Mouse (Mus musculus) layer of hippocampus, postnatal 10 days (tissue): ENCODE data around the gene Ano6. TPM values are rescaled to one million over a fixed set of nuclear protein-coding genes. Genes with fewer than 3 reads are reported as not detected.

ENCODE experiments used
- DNase-seq, 2 experiments: peaks; one replicate each; pipeline ENCODE4 v3.0.0; 2021; ENCODE audit warnings: low spot score in 2 of 2
- total RNA-seq, 2 experiments: library from RNA; stranded (reverse); gene quantifications; 2 replicates each; pipeline ENCODE4 v1.2.3; 2021

Ano6 gene
- total RNA-seq, 2 experiments from 2014 or later: 26.7 to 27.7 TPM

DNA sequence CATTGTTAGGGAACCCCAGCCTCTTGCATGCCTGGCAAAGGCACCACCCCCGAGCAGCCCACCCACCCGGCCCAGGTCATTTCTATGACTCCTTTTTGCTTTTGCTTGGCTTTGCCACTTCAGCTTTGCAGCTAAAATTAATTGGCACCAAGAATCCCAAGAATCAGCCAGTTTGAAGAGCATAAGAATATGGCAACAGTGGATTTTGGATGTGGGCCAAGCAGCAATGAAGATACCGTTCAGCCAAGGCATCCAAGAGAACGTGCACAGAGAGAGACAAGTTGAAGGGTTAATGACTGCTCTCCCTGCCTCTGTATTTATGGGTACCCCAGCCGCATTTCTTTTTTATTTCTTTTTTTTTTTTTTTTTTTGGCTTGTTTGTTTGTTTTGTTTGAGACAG, 5.4 kb downstream of the Ano6 start:
- no peak for DNase-seq

DNA sequence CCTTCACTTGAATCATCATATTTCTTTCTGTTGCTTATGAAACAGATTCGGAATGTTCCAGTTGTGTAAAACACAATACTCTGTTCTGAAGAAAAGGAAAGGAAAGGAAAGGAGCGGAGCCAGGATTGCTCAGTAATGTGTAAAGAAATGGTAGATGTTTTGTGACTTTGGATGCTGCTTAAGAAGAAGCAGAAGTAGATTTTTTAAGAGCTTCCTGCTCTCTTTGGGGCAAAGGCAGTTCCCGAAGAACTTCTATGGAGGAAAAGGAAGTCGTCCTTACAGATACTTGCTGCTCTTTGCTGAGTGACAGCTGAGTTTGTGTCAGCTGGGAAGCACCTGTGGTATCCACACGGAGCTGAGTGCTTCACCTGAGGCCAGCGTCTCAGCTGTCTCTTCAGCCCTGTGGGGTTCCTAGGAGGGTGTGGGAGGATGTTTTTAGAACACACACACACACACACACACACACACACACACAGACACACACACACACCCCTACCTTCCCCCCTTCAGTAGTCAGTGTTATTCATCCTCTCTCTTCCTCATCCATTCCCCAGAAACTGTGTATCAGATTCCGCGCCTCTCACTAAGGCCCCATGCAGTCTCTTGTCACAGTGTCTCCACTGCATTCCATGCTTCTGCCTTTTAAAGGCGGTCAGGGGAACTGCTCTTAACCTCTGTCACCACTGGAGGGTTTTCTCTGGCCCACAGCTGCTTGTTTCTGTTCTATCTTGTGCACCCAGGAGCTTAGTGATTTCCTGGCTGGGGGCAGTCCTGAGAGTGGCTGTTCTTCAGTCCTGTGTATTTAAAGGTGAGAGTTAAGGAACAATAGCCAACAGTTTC, 6.7 kb downstream of the Ano6 start:
- no peak for DNase-seq

DNA sequence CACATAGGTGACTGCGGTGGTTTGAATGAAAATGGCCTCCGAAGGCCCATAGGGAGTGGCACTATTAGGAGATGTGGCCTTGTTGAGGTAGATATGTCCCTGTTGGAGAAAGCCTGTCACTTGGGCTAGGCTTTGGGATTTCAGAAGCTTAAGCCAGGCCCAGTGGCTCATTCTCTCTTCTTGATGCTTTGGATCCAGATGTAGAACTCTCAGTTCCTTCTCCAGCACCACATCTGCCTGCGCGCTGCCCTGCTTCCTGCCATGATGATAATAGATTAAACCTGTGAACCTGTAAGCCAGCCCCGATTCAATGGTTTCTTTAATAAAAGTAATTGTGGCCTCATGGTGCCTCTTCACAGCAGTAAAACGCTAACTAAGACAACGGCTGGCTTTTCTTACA, 7.6 kb downstream of the Ano6 start:
- no peak for DNase-seq

DNA sequence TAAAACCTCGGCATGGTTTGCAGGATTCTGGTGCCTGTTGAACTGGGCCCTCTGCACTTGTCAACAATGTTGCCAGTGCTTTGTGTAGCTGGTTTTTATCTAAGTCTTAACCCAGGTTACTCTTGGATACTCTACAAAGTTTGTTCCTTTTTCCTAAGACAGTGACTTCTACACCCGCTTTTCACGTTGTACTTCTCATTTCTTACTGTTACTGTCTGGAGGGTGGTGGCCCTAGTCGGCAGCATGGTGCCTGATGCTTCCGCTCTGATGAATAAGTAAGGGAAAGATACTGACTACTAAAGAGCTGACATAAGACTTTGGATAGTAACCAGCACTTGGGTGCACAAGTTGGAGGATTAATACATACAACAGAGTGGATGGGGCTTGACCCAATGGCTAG, 9.0 kb downstream of the Ano6 start:
- DNase-seq: no peak

DNA sequence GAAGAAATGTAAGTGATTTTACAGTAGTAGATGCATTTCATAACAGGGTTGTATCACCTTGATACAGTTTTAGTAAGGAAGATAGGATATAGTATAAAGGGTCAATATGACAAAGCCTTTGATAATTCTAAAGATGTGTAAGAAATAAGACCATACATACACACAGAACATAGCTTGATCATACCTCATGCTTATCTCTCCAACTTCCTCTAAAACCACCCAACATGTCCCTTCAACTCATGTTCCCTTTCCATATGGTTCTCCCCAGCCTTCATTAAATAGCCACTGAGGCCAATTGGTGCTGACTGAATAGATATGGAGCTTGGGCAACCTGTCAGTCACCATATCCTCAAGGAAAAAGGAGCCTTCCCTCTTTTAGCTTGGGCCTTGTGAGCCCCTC, 9.4 kb downstream of the Ano6 start:
- no peak for DNase-seq

DNA sequence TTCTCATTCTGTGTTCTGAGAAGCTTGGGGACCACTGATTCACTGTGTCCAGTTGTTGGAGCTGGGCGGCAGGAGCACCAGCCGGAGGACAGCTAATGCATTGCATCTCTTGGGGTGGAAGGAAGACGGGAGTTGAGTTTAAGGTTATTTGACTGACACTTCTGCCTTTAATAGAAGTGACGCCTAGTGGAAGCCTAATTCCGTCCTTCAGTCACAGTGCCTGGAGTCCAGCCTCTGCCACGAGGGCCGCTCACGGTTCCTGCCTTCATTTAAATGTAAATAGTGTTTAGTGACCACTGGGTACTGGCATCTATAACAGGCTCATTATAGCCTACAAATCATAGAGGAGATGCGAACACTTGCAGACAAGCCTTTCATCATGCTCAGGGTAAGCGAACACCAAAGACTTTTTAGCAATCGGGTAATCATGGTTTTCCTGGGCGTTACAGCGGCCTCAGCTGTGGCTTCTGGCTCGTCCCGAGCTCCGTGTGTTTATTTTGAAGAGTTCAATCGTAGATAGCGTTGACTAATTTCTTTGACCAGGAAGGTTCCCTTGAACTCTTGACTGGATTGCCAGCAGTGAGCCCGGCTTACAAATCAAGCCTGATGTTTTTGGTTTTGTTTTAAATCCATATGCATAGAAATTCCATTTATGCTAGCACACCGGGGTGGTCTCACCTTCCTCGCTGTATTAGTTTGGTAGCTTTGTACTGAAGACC, 10.8 kb downstream of the Ano6 start:
- no peak for DNase-seq

DNA sequence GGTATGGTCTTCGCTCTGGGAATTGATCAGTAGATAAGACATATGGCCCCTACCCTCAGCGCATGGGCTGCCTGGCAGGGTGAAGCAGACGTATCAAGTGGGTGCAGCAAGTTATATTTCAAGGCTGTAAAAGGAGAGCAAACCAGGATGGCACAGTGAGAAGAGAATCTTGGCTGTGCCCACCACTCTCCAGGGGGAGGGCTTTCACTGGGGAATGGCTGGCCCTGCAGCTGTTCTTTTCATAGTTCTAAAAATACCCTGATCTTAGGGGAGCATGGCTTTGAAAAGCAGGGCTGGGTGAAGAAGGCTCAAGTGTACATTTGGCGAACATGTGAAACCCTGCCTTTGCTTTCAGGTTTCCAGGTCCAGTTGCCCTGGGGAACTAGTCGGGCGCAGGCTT, 11.5 kb downstream of the Ano6 start:
- DNase-seq: no peak

DNA sequence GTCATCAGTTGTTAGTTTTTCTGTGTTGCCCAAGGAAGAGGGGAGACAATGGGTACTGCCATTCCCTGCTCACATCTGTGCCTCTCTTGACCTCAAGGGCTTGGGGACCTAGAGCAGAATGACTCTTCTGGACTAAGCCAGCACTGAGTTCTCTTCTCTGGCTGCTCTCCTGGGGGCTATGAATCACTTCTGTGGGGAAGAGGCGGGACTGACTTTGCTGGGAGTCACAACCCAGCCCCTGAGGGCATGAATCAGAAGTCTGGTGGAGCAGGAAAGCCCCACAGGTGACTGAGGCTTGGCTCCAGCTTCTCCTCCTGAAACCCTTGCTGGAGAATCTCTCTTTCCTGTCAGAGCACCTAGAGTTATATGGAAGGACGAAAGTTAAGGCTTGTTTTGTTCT, 12.1 kb downstream of the Ano6 start:
- no peak for DNase-seq

DNA sequence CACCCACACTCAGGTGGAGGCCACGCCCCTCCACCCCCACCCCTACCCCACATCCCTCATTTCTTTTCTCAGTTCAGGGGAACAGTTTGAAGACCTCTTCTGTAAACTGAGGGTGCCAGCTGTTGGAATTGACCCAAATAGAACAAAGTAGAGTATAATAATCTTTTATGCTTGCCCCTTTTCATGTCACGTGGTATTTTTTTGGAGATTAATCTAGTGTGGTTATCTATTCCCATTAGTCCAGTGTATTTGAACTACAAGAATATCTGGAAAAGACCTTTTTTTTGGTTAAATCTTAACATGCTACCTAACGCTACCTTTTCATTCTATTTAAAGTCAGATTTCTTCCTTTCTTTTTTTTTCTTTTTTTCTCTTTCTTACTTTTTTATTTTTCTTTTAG, 12.8 kb downstream of the Ano6 start:
- DNase-seq: no peak

DNA sequence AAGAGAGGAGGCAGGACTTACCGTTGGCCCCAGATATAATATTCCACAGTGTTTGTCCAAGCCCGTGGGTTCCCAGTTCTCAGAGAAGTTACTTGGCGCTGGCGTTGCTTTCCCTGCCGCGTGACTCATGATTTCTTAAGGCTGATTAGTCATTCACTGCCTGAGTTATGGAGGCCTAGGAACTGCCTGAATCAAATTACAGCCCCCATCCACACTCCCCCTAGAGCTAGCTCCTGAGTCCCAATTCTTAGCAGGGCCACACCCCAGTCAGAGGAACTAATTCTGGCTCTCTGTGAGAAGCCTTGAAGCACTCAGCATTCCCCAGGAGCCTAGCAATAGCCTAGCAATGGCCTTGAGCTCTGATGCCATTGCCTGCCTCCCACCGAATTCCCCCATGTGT, 13.6 kb downstream of the Ano6 start:
- DNase-seq: no peak

DNA sequence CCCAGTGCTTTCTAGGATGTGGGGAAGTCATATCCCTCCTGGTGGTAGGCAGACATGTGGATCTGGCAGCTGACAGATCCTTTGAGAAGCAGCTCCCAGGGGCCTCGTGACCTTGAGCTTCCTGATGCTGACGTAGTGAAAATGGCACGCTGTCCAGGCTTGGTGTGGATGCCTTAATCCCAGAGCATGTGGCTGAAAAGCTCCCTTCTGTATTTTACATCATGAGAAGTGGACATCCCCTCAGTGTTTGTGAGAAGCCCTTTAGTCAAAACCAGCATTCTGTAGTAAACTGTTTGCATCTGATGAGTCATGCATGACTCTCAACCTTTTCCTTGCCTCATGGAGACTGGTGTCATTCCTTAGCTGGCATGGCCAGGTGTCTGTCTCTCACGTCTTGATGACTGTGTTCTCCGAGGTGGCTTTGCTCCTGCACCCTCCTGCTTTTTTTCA, 14.4 kb downstream of the Ano6 start:
- DNase-seq: no peak

DNA sequence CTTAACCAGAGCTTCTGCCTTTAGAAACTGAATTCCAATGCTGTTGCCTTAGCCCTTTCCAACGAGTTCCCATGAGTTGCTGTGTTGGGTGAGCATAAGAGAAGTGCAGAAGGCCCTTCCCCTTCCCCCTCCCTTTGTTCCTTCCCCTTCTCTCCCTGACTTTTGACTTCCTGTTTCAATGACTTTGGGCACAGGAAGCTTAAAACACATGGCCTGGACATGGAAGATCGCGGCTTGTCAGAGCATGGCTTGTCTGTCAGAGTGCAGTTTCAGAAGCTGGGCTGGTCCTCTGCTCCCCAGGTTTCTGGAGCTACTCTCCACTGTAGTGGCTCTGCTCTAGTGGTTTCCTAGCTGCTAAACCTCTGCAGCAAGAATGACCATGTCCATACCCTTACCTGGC, 17.3 kb downstream of the Ano6 start:
- no peak for DNase-seq

DNA sequence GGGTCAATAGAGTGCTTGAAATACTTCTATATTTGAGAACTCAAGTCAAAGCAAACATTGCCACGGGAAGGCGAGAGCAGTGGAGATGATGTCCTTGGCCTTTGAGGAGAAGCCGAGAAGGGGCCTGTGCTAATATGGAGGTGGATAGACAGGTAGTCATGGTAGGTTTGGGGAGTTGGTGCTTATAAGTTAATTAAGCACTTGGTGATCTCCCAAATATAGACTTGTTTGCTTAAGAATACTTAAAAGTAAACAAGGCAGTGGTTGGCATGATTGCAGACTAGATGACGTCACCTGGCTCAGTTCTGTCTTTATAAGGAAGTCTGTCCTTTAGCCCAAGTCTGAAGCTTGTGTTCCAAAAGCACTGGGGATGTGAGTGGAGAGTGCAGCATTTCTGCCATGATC, 19.7 kb downstream of the Ano6 start:
- no peak for DNase-seq

DNA sequence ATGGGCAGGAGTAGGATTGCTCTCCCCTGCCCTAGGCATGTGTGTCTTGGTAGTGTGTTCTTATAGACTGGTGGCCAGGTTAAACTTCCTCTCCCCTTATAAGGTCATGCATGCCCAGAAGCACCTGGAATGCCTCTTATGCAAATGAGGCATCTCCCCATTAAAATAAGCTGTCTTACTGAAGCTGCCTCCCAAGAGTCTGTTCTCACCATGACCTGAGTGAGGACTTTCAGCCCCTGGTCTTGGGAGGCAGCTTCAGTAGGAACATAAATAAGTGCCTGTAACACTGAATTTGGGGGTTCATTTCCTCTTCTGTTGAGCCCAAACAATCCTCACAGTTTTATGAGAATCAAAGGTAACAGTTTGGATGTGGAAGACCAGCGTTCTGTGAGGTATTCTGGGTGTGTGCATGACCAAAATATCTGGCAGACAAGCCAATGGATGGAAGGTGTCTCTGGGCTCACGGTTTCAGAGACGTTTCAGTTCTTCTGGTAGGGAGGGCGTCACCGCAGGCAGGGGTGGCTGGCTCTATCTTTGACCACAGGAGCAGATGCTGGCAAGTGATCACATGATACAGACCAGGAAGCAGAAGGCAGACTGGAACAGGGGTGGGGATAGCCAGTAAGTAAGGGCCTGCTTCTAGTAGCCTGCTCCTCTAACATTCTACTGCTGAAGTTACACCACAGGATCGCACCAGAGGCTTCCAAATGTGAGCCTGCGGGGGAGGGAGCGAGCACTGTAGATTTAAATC, 22.4 kb downstream of the Ano6 start:
- DNase-seq: no peak

DNA sequence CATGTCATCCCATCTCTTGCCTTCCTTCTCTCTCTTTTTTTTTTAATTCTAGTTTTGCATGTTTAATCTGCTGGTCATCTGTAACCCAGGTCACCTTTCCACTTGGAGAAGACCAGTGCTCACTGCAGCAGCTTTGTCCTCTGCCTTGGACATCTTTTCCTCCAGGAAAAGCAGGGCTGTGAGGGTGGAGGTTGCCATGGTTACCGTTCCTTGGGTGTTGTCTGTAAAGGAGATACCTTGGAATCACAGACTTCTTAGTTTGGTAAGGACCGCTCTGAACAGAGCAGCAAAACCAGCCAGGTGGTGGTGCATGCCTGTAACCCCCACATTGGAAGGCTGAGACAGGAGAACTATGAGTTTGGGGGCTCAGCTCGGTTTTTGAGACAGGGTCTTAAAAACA, 26.9 kb downstream of the Ano6 start:
- DNase-seq: no peak

DNA sequence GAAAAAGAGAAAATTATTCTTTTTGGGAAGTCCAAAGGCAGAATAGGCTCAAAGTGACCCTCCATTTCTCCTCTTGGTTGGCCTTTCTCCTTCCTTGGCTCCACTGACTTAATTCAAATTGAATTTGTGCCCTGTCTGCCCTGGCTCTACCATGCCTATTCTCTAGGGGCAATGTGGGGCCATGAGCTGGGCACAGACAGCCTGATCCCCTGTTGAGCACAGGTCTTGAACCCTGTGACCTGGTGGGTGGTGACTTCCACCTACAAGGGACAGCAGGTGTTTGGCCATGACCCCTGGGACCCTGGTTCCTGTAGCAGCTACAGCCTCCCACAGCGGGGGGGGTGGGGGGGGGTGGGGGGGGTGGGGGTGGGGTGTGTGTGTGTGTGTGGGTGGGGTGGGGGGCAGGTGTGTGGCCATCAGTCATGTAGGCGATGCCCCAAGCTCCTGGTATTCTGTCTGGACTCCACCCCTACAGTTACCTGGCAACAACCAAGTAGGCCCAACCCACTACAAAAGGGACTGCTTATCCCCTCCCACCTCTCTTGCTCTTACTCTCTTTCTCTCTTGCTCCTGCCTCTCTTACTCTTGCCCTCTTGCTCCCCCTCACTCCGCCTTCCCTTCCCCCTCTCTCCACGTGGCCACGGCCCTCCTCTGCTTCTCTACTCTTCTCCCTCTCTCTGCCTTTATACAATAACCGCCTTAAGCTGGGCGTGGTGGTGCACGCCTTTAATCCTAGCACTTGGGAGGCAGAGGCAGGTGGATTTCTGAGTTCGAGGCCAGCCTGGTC, 28.8 kb downstream of the Ano6 start:
- DNase-seq: no peak

DNA sequence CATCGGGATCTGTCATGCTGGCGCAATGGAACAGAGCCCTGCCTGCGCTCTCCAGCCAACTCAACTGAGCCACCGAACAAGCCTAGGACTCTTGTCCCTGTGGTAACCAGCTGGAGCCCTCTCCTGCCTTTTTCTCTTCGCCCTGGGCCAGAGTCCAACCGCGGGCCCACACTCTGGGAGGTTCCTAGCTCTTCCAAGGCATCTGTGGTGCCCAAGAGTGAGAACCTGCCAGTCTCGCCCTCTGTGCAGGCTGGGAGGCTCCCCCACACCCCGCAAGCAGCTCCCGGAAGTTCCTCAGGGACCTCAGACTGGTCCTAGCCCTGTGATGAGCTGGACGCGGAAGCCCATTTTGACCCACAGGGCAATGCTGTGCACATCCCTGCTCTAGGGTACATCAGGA, 29.5 kb downstream of the Ano6 start:
- peak in 1 of 2 experiments; percentile 31 for DNase-seq

DNA sequence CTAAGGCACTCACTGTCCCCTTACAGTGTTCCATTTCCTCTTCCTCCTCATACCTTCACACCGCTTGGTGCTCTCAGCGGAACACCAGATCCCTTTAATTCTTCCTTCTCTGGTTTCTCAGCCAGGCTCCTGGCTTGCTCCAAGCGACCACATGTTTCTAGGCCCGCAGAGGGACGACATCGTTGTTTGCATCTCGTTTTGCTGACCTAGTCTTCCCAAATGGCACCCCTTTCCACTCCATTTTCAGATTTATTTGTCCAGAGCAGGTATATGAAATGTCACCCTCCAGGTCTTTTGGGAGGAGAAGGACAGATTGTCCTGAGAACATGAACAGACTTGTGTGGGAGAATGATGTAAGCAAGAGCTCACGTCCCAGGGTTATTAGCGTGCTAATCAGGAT, 30.0 kb downstream of the Ano6 start:
- no peak for DNase-seq

DNA sequence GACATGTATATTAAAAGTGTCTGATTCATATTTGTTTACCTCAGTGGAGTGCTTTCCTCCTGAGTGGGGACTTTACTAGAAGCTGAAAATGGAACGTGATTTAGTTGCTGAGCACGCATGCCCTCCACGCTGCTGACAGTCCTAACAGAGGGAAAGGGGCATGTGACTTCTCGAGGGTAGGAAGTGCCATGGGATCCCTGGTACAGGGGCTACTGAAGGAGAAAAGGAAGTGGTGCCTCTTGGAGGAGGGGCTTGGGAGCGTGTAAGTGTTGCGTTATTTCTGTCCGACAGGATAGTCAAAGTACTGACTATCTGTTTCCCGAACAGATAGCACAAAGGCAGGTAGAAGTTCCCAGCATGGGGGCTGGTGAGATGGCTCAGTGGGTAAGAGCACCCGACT, 31.5 kb downstream of the Ano6 start:
- no peak for DNase-seq

DNA sequence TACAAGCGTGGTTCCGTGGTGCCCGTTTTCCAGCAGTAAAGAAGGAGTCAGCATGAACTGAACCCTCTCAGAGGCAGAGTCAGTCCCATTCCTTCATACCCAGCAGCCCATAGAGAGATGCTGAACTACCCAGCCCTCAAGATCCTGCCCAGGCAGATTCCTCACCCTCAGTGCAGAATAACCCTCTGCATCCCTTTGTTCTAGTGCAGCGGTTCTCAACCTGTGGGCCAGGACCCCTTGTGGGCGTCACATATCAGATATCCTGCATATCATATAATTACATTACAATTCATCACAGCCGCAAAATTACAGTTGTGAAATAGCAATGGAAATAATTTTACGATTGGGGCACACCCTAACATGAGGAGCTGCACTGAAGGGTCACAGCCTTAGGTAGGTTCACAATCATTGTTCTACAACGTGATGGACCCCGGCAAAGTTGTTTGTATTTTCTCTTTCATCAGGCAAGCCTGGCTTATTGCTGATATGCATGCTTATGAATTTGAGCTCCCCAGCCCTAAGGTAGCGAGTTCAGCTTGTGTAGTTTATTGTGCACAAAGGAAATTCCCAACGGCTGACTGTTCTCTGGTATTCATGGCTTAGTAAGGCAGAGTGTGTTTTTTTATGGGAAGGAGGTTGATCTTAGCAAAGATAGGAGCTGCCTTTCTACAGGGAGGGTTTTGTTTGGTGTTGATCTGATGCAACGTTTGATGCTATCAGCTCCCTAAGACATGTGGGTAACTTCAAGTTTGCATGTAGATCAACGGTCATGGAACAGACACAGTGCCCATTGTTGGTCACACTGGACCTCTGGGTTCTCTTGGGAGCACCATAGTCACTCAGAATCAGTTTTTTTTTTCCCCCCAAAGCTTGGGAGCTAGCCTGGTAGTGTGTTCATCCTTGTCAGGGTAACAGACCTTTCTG, 33.0 kb downstream of the Ano6 start:
- DNase-seq: no peak
